Mouse (Mus musculus): ENCODE measurements at regions not wholly inside any gene's neighbourhood (a gene's known extent, or its start where the extent isn't known, plus 50 kb on each side); places are given as distances from the start of the nearest gene placed in this dataset.
"Not testable (repeated sequence)": the region's sequence is repeated elsewhere in the genome, so short reads cannot be mapped to it uniquely, and the experiment has no call there.

GRCm38 (mm10) chr16:89718921-89719320 is 147.9 kb upstream of the Krtap11-1 start:
- Histone ChIP-seq H3K4me3 (replicated peaks; ENCODE audit: low read length) (no peak overlapping the region), H3K9ac (no peak overlapping the region), H3K9me3 (ENCODE audit: control insufficient read depth, low read length) (no peaks in the 10 kb centered on the region), H3K4me1 (replicated peaks; ENCODE audit: control insufficient read depth, insufficient read depth, low read length) (no peaks in the 10 kb centered on the region), H3K36me3 (replicated peaks; ENCODE audit: control insufficient read depth, insufficient read depth) (no peaks in the 10 kb centered on the region), H3K27me3 (ENCODE audit: control insufficient read depth, insufficient read depth, low read length) (no peaks in the 10 kb centered on the region), H3K27ac (no peak overlapping the region), H3K4me2 (replicated peaks) (no peak overlapping the region)
- no peak for ATAC-seq (ENCODE audit: low FRiP score)
- no peak for DNase-seq (ENCODE audit: low spot score)
- WGBS: 86% methylated on average over 3 of the region's 3 CpGs

GRCm38 (mm10) chr16:89715716-89716115 is 144.7 kb upstream of the Krtap11-1 start:
- not testable (repeated sequence) for H3K4me1 ChIP-seq (replicated peaks; ENCODE audit: control insufficient read depth, insufficient read depth, low read length); H3K4me3 ChIP-seq (replicated peaks; ENCODE audit: low read length); H3K36me3 ChIP-seq (replicated peaks; ENCODE audit: control insufficient read depth, insufficient read depth); H3K27me3 ChIP-seq (ENCODE audit: control insufficient read depth, insufficient read depth, low read length); DNase-seq (ENCODE audit: low spot score); H3K27ac ChIP-seq; H3K4me2 ChIP-seq (replicated peaks); ATAC-seq (ENCODE audit: low FRiP score); H3K9ac ChIP-seq
- H3K9me3 ChIP-seq (ENCODE audit: control insufficient read depth, low read length): peaks cover 11% of the 10 kb centered on the region; the same call in 1 of the 2 replicates
- WGBS: 83% methylated on average over 8 of the region's 8 CpGs

- H3K27ac ChIP-seq: no peak overlapping the region
- H3K4me3 ChIP-seq (replicated peaks; ENCODE audit: low read length): no peak overlapping the region
- no peaks in the 10 kb centered on the region for H3K36me3 ChIP-seq (replicated peaks; ENCODE audit: control insufficient read depth, insufficient read depth)
- no peak overlapping the region for H3K9ac ChIP-seq
- H3K4me2 ChIP-seq (replicated peaks): no peak overlapping the region
- 84% methylated on average over 6 of the region's 6 CpGs for WGBS
- peaks cover 4% of the 10 kb centered on the region; the same call in 1 of the 2 replicates for H3K4me1 ChIP-seq (replicated peaks; ENCODE audit: control insufficient read depth, insufficient read depth, low read length)
- H3K9me3 ChIP-seq (ENCODE audit: control insufficient read depth, low read length): no peaks in the 10 kb centered on the region
- ATAC-seq (ENCODE audit: low FRiP score) (no peak), DNase-seq (ENCODE audit: low spot score) (no peak)
- H3K27me3 ChIP-seq (ENCODE audit: control insufficient read depth, insufficient read depth, low read length): no peaks in the 10 kb centered on the region
Observed at GRCm38 (mm10) chr16:89704316-89704715, 133.3 kb upstream of the Krtap11-1 start.

GRCm38 (mm10) chr16:89703158-89703557 is 132.2 kb upstream of the Krtap11-1 start:
- WGBS: 67% methylated on average over 10 of the region's 10 CpGs
- DNase-seq (ENCODE audit: low spot score) (no peak), ATAC-seq (ENCODE audit: low FRiP score) (no peak)
- Histone ChIP-seq H3K4me2 (replicated peaks) (no peak overlapping the region), H3K9me3 (ENCODE audit: control insufficient read depth, low read length) (no peaks in the 10 kb centered on the region), H3K36me3 (replicated peaks; ENCODE audit: control insufficient read depth, insufficient read depth) (no peaks in the 10 kb centered on the region), H3K27ac (no peak overlapping the region), H3K4me3 (replicated peaks; ENCODE audit: low read length) (no peak overlapping the region), H3K9ac (no peak overlapping the region), H3K27me3 (ENCODE audit: control insufficient read depth, insufficient read depth, low read length) (no peaks in the 10 kb centered on the region), H3K4me1 (replicated peaks; ENCODE audit: control insufficient read depth, insufficient read depth, low read length) (peaks cover 6% of the 10 kb centered on the region; the same call in 1 of the 2 replicates)

- no peak for DNase-seq (ENCODE audit: low spot score)
- Histone ChIP-seq H3K9ac (no peak overlapping the region), H3K36me3 (replicated peaks; ENCODE audit: control insufficient read depth, insufficient read depth) (no peaks in the 10 kb centered on the region), H3K4me1 (replicated peaks; ENCODE audit: control insufficient read depth, insufficient read depth, low read length) (peaks cover 6% of the 10 kb centered on the region; the same call in 1 of the 2 replicates), H3K4me3 (replicated peaks; ENCODE audit: low read length) (no peak overlapping the region), H3K4me2 (replicated peaks) (no peak overlapping the region), H3K27ac (no peak overlapping the region), H3K27me3 (ENCODE audit: control insufficient read depth, insufficient read depth, low read length) (no peaks in the 10 kb centered on the region), H3K9me3 (ENCODE audit: control insufficient read depth, low read length) (no peaks in the 10 kb centered on the region)
- no peak for ATAC-seq (ENCODE audit: low FRiP score)
- 97% methylated on average over 2 of the region's 2 CpGs for WGBS
Observed at GRCm38 (mm10) chr16:89702406-89702805, 131.4 kb upstream of the Krtap11-1 start.

GRCm38 (mm10) chr16:89701741-89702140 is 130.8 kb upstream of the Krtap11-1 start:
- Histone ChIP-seq H3K9me3 (ENCODE audit: control insufficient read depth, low read length) (no peaks in the 10 kb centered on the region), H3K4me3 (replicated peaks; ENCODE audit: low read length) (no peak overlapping the region), H3K36me3 (replicated peaks; ENCODE audit: control insufficient read depth, insufficient read depth) (no peaks in the 10 kb centered on the region), H3K27me3 (ENCODE audit: control insufficient read depth, insufficient read depth, low read length) (no peaks in the 10 kb centered on the region), H3K9ac (no peak overlapping the region), H3K4me1 (replicated peaks; ENCODE audit: control insufficient read depth, insufficient read depth, low read length) (peaks cover 6% of the 10 kb centered on the region; the same call in 1 of the 2 replicates), H3K27ac (no peak overlapping the region), H3K4me2 (replicated peaks) (no peak overlapping the region)
- no peak for DNase-seq (ENCODE audit: low spot score)
- no peak for ATAC-seq (ENCODE audit: low FRiP score)
- 94% methylated on average over 8 of the region's 8 CpGs for WGBS

GRCm38 (mm10) chr16:89699710-89700109 is 128.7 kb upstream of the Krtap11-1 start:
- 0% methylated on average over 2 of the region's 2 CpGs for WGBS
- Histone ChIP-seq H3K36me3 (replicated peaks; ENCODE audit: control insufficient read depth, insufficient read depth) (no peaks in the 10 kb centered on the region), H3K4me2 (replicated peaks) (no peak overlapping the region), H3K9ac (no peak overlapping the region), H3K27me3 (ENCODE audit: control insufficient read depth, insufficient read depth, low read length) (no peaks in the 10 kb centered on the region), H3K4me3 (replicated peaks; ENCODE audit: low read length) (no peak overlapping the region), H3K9me3 (ENCODE audit: control insufficient read depth, low read length) (no peaks in the 10 kb centered on the region), H3K27ac (no peak overlapping the region), H3K4me1 (replicated peaks; ENCODE audit: control insufficient read depth, insufficient read depth, low read length) (peaks cover 6% of the 10 kb centered on the region; the same call in 1 of the 2 replicates)
- DNase-seq (ENCODE audit: low spot score) (no peak), ATAC-seq (ENCODE audit: low FRiP score) (no peak)

GRCm38 (mm10) chr16:89695833-89696232 is 124.8 kb upstream of the Krtap11-1 start:
- peaks cover 6% of the 10 kb centered on the region; the same call in 1 of the 2 replicates for H3K4me1 ChIP-seq (replicated peaks; ENCODE audit: control insufficient read depth, insufficient read depth, low read length)
- no peak overlapping the region for H3K9ac ChIP-seq
- H3K27me3 ChIP-seq (ENCODE audit: control insufficient read depth, insufficient read depth, low read length): no peaks in the 10 kb centered on the region
- H3K27ac ChIP-seq: no peak overlapping the region
- no peak for ATAC-seq (ENCODE audit: low FRiP score)
- H3K36me3 ChIP-seq (replicated peaks; ENCODE audit: control insufficient read depth, insufficient read depth): no peaks in the 10 kb centered on the region
- WGBS: 77% methylated on average over 4 of the region's 4 CpGs
- H3K4me2 ChIP-seq (replicated peaks): no peak overlapping the region
- H3K9me3 ChIP-seq (ENCODE audit: control insufficient read depth, low read length): no peaks in the 10 kb centered on the region
- no peak for DNase-seq (ENCODE audit: low spot score)
- no peak overlapping the region for H3K4me3 ChIP-seq (replicated peaks; ENCODE audit: low read length)

GRCm38 (mm10) chr16:89695406-89695805 is 124.4 kb upstream of the Krtap11-1 start:
- WGBS: 83% methylated on average over 7 of the region's 7 CpGs
- Histone ChIP-seq H3K27me3 (ENCODE audit: control insufficient read depth, insufficient read depth, low read length) (no peaks in the 10 kb centered on the region), H3K27ac (no peak overlapping the region), H3K4me2 (replicated peaks) (no peak overlapping the region), H3K4me3 (replicated peaks; ENCODE audit: low read length) (no peak overlapping the region), H3K9ac (no peak overlapping the region), H3K9me3 (ENCODE audit: control insufficient read depth, low read length) (no peaks in the 10 kb centered on the region), H3K36me3 (replicated peaks; ENCODE audit: control insufficient read depth, insufficient read depth) (no peaks in the 10 kb centered on the region), H3K4me1 (replicated peaks; ENCODE audit: control insufficient read depth, insufficient read depth, low read length) (peaks cover 6% of the 10 kb centered on the region; the same call in 1 of the 2 replicates)
- DNase-seq (ENCODE audit: low spot score): no peak
- no peak for ATAC-seq (ENCODE audit: low FRiP score)

GRCm38 (mm10) chr16:89693321-89693720 is 122.3 kb upstream of the Krtap11-1 start:
- no peaks in the 10 kb centered on the region for H3K27me3 ChIP-seq (ENCODE audit: control insufficient read depth, insufficient read depth, low read length)
- H3K9me3 ChIP-seq (ENCODE audit: control insufficient read depth, low read length): no peaks in the 10 kb centered on the region
- 86% methylated on average over 10 of the region's 10 CpGs for WGBS
- H3K36me3 ChIP-seq (replicated peaks; ENCODE audit: control insufficient read depth, insufficient read depth): no peaks in the 10 kb centered on the region
- no peak overlapping the region for H3K9ac ChIP-seq
- ATAC-seq (ENCODE audit: low FRiP score) (no peak), DNase-seq (ENCODE audit: low spot score) (no peak)
- H3K4me1 ChIP-seq (replicated peaks; ENCODE audit: control insufficient read depth, insufficient read depth, low read length): no peaks in the 10 kb centered on the region
- H3K4me3 ChIP-seq (replicated peaks; ENCODE audit: low read length): no peak overlapping the region
- no peak overlapping the region for H3K4me2 ChIP-seq (replicated peaks)
- no peak overlapping the region for H3K27ac ChIP-seq
